Mouse (Mus musculus) c-Kit-positive CD71-positive TER-119-positive erythroid progenitor cells, embryonic 14.5 days (primary cell): ENCODE measurements around the gene Snrk.
A peak's percentile ranks its signal among the peaks of the same experiment; 100 is the strongest.

Source experiments
- DNase-seq: peaks from one replicate; pipeline ENCODE4 v3.0.0-alpha.2; 2013; ENCODE audit warnings: low spot score

The Snrk gene

DNA sequence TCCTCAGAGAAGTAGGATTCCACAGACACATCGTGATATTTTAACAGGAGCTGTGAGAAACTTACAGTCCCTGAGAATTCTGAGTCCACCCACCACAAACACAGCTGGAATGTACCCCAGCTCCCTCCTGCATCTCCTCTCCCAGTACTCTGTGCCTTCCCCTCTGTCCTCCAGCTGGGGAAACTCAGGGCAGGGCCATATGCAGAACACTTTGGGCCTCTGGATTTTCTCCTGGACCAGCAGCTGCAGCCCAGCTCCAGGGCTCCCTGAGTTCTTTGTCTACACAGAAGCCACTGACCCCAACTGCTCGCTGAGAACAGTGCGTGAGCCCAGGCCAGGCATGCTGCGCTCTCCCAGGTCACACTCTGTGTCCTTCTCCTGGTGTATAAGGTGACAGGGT is 66.0 kb downstream of the Snrk start:
- DNase-seq: no peak

DNA sequence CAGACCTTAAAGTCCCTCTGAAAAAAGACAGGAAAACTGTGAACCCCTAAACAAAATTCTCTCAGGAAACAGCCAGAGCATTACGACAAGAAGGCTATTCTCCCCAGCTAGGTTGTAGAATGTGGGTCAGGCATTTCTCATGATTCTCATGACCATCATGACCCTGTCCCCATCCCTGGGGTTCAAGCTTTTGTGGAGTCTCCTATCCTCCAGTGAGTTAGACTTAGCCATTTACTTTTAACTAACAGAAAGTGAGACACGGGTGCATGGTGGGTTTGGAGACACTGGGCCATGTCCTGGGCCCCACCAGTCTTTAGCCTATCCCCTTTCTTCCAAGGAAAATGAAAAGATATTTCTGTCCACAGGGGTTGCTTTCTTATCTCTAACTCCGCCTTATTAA is 67.3 kb downstream of the Snrk start:
- no peak for DNase-seq

DNA sequence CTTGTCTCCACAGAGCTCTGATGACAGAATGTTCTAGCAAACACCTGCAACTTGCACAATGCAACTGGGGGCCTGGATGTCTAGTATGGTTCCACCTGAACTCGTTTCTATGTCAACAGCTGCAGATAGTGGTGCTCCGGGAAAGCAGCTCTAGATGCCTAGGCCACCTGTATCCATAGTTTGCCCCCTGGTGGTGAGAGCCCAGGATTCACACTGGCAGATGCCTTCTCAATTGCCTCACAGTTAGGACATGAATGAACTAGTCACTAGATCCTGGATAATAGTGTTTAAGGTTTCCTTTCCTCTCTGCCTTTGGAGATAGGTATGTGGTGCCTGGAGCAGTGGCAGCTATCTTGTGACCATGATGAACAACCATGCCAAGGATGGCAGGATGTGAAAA is 68.0 kb downstream of the Snrk start:
- peak; percentile 30 for DNase-seq

DNA sequence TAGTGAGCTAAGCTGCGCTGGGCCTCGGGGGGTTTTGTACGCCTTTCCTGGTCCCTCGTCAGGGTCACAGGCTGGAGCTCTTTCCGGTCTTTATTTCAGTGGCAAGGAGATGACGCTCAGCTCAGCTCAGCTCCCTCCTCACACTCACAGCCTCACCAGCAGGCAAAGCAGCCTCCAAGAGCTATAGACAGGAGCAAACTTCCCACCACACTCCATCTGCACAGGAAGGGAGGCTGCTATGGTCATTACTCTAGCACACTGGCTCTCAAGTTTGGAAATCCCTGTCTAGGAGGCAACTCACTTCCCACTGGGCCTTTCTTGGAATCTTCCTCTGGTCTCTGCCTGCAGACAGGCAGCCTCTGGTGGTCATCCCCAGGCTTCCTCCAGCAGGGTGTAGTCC is 68.9 kb downstream of the Snrk start:
- DNase-seq: no peak

DNA sequence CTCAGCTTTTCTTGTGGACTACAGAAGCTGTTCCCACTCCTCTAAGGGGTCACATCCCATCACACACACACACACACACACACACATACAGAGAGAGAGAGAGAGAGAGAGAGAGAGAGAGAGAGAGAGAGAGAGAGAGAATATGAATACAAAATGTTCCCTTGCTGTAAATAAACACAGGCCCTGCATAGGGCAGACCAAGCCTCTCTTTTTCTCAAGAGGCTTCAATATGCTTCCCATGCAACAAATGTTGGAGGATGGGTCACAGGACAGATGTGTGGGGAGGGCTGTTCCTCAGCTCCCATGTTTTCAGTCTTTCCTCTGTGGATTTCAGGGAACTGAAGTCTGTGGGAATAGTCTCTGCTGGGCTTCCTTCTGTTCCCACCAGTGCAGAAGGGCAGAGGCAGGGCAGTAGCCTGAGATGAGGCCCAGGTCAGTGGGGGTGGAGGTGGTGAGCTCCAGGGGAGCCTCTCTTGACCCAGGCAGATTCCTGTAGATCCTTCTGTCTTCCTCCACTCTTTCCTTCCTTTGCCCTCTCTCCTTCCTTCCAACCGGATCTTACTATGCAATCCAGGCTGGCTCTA is 69.7 kb downstream of the Snrk start:
- no peak for DNase-seq

DNA sequence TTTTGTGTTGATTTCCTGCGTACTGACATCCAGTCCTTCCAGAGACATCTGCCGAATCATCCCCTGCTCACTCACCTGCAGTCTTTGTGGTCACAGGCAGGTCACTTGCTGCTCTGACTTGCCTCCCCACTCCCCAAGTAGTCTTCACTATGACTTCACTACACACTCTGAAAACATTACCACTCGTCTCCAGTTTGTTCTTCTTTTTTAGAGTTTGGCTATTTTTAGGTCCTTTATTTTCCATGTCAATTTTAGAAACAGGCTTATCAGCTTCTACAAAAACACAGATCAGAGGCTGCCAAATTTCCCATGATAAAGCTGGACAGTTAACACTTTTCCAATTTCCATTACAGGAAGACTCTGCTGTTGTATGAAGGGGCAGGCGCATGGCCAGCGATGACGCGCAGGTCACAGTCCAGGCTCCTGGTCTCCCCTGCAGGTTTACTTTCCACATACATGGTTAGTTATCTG is 70.4 kb downstream of the Snrk start:
- no peak for DNase-seq

DNA sequence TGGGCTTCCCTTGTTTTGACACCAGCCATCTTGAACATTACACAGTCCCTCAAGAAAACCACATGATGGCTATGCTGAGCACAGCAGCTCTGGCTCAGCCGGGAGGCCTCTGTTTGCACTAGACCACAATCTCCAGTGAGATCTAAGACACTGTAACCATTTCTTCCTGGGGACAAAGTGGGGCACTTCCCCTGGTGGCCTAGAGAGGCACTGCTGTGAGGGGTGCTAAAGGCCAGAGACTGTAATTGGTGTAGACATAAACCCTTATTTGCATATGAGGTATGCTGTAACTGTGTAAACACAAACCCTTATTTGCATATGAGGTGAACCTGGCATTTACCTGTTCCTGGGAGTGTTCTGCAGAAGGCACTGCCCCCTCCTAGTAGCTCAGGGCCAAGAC is 71.7 kb downstream of the Snrk start:
- no peak for DNase-seq

DNA sequence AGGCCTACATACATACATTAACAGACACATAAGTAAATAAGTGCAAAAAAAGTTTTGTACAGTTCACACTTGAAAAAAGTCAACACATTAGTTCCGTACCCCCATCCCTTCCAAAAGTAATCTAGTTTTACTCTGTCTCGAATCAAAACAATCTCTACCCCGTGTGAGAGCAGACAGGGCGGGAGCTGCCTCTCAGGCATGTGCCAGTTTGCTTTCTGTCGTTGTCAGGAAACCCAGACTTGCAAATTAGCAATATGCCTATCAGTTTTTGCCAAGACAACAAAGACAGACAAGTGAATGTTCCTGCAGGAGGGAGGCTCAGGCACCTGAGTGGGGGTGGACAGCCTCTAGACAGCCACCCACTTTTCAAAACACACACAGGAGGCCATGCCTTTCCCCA is 76.3 kb downstream of the Snrk start:
- no peak for DNase-seq

DNA sequence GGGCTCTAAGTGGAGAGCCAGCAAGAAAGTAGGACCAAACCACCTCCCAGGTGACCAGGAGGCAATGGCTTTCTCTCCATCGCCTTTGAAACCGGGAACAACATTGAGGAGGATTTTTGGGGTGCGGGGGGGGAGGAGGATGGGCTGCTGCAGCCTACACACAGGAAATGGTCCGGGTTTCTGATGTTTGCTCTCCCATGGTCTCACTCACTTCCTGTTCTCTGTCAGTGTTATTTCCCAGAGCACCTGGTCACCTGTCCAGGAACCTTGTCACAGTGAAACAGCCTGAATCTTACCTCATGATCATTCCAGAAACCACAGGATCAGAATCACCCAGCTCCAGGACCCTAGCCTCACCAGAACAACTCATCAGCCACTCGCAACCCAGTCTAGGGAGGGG is 76.8 kb downstream of the Snrk start:
- no peak for DNase-seq

DNA sequence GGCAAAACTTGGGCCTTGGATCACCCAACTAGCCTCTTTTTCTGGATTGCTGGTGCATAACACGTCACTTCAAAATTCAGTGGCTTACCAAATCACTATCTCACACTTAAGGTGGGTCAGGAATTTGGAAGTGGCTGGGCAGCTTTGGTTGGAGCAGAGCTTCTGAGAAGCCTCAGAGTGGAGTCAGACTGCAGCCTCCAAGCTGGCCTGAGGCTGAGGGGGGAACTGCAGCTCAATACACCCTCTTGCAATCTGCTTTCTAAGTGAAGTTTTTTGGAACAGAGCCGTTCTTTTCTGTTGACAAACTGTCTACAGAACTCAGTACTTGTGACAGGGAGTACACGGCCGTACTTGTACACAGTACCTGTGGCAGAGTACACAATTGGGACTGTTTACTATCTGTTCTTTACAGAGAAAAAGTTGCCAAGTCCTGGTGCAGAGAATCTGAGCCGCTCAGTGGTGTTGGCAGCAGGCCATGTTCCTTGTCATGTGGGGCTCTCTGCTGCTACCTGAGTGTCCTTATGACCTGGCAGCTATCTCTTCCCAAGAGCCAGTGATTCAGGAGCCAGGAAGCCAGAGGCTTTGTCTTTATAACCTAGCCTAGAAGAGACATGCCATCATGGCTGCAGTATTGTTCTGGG is 78.1 kb downstream of the Snrk start:
- no peak for DNase-seq

DNA sequence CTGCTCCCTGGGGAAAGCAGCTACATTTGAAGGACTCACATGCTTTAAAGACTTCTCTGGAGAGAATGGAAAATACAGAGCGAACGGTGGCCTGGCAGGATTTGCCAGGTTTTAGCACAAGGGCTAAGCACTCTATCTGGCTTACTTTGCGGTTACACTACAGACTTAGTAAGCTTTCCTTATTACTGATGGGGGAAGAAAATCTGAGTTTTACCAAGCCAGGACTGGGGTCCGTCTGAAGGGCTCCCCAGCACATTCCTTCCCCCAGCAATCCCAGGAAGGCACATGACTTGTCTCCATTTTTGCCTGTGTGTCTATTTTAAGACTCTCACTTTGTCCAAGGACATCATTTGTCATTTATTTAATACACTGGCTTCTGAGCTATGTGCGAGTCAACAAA is 80.0 kb downstream of the Snrk start:
- DNase-seq: no peak

DNA sequence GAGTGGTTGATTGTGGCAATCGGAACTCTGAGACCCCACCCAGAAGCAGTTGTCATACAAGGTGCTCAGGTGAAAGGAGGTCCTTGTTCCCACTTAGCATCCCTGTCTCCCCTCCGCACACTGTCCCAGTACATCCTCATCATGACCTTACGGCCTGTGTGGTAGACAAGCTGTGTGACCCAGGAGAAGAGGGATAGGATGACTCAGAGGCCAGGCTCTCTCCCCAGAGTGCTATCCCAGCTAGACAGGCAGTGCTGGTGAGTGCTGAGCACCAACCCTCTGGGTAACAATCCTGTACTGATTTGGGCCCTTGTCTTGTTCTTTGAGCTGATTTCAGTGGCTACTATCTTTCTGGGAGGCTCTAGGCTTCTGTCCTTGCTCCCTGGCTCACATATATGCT is 81.6 kb downstream of the Snrk start:
- DNase-seq: no peak

DNA sequence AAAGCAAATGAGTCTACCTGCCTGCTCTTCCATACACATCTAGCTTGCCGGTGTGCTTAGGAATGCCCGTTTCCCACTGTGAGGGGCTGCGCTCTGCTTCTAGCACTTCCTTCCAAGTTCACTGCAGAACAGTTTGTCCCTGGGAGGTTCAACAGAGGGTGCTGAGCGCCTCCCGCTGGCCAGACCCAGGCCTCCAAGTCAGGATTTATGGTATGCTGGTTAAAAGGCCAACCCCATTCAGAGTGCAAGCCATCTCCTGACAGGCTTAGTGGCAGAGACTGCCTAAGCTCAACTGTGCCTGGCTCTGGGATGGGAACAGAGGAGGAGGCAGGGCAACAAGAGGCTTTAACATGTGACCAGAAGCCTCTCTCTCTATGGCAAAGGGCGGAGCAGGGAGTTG is 82.2 kb downstream of the Snrk start:
- DNase-seq: no peak

DNA sequence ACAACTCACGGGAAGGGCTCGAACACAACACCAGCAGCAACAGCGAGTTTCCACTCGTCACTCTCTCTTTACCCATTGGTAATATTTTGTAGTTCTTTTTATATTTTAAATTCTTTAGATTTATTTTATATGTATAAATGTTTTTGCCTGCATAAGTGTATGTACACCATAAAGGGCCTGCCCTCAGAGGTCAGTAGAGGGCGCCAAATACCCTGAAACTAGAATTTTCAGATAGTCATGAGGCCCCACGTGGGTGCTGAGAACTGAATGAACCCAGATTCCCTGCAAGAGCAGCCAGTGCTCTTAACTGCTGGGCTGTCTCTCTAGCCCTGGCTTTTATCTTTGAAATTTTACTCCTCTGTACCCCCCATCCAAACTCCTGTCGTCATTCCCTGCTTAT is 87.4 kb downstream of the Snrk start:
- peak; percentile 6 for DNase-seq

DNA sequence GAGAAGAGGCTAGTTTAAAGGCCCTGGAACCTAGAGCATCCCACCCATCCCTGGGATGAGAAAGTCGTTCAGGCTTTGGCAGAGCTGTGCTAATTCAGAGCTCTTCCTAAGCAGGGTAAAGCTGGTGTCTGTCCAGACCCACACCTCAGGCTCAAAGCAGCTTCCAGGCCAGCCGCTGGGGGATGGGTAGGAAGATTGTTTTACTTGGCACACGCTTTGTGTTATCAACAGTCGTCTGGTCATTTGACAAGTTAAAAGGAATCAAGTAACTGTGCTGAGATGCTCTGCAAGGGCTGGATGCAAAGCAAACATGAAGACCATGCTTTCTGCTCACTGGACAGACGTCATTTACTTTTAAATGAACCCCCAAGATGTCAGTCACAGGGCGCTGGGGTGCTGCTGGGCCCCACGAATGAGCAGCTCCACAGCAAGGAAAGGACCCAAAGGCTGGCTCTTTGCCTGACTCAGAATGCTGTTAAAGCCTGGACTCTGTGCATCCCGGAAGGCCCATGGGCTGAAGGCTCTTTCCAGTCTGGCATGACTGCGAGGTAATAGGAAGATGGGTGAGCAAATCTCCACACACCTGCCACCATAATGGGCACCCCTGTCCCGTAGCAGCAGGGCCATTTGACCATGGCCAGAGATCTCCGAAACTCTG is 88.6 kb downstream of the Snrk start:
- DNase-seq: no peak

DNA sequence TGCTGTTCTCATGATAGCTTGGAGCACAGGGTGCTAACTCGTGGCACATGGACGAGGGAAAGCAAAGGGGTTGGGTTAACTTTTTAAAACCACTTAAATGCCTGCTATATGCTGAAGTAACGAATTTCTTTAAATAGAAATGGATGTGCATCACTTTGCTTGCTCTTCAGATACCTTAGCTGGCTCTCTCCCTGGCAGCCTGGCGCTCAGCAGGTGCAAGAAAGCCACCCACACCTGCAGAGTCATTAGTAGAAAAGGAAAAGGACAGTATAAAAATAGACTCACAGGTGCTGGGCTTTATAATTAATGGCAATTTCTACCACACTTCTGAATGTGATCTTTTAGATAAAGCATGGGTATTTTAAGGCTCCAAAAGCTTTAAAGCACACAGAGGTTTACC is 91.2 kb downstream of the Snrk start:
- no peak for DNase-seq

DNA sequence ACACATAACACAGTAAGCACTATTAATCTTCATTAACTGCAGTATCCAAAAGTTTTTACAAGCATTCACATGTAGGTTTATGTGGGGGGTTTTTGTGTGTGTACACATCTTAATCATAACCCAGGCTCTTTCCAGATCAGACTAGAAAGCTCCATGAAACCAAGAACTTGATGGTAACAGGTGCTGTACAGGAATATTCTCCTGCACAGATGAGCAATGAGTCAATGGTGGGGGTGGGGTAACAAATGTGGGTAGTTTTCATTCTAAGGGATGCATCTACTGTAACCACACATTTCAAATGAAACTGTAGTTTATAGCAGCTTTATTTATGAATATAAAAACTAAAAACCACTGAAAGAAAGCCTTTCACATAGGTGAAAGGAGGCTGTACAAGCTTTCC is 98.1 kb downstream of the Snrk start:
- DNase-seq: no peak

DNA sequence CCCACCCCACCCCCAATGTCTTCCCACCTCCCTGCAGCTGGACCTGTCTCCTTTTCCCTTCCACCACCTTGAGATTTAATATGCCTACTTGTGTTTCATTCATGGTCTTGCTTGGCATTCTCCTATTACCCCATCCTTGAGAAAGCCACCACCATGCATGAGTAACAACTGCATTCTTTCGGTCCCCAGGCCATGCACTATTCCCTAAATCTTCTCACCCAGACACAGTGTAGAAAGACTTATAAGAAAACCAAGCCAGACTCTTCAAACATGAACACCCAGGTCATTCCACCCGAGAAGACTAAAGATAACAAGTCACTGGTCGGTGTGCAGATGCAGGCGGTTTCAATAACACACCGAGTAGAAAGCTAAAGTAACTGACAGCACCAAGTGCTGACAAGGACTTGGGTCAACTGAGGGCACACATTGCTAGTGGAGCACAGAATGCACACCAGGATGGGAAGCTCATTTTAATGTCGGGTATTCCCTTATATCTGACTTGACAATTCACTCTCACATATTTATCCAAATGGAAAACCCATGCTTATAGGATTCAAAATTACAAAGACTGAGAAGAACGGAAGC is 100.0 kb downstream of the Snrk start:
- DNase-seq: no peak
